Mouse (Mus musculus) embryonic facial prominence, embryonic 13.5 days (tissue): ENCODE data around the gene D430019H16Rik. TPM values are rescaled to one million over a fixed set of nuclear protein-coding genes. Genes with fewer than 3 reads are reported as not detected.

Experiments
- ATAC-seq: fragments of 200-750 bp; cut with Nextera tagmentation; 2 replicates; pipeline ENCODE4 v1.8.0; 2017; ENCODE audit warnings: low read depth; ENCODE audit not compliant: insufficient number of reproducible peaks, insufficient read depth, low FRiP score, low TSS enrichment
- H3K27ac ChIP-seq: fragments of 300-500 bp; sonication (generic); 2 replicates; pipeline ENCODE4 v1.5.1; 2015; ENCODE audit warnings: moderate library complexity, mild to moderate bottlenecking, inconsistent platforms
- H3K27me3 ChIP-seq: fragments of 300-500 bp; sonication (generic); 2 replicates; pipeline ENCODE4 v1.6.1; 2015; ENCODE audit warnings: mild to moderate bottlenecking, inconsistent platforms
- H3K36me3 ChIP-seq: fragments of 300-500 bp; sonication (generic); 2 replicates; pipeline ENCODE4 v1.6.1; 2015; ENCODE audit warnings: mild to moderate bottlenecking, inconsistent platforms
- H3K4me1 ChIP-seq: fragments of 300-500 bp; sonication (generic); 2 replicates; pipeline ENCODE4 v1.6.1; 2015; ENCODE audit warnings: inconsistent platforms
- H3K4me2 ChIP-seq: fragments of 300-500 bp; sonication (generic); 2 replicates; pipeline ENCODE4 v1.6.1; 2015; ENCODE audit warnings: moderate library complexity, mild to moderate bottlenecking, inconsistent platforms
- H3K4me3 ChIP-seq: fragments of 300-500 bp; sonication (generic); 2 replicates; pipeline ENCODE4 v1.5.1; 2015; ENCODE audit warnings: mild to moderate bottlenecking, inconsistent platforms
- H3K9ac ChIP-seq: fragments of 300-500 bp; sonication (generic); 2 replicates; pipeline ENCODE4 v1.6.1; 2015; ENCODE audit warnings: mild to moderate bottlenecking, inconsistent platforms
- H3K9me3 ChIP-seq: fragments of 300-500 bp; sonication (generic); 2 replicates; pipeline ENCODE4 v1.6.1; 2016; ENCODE audit warnings: inconsistent platforms
- WGBS: fragments of 180-500 bp; shearing (Covaris S2); methylation state at CpG from one replicate; pipeline ENCODE4 v1.1.7; 2015; ENCODE audit warnings: mixed read lengths; 5-methylcytosine and 5-hydroxymethylcytosine counted together
- polyA plus RNA-seq: library from polyadenylated mRNA; unstranded; fragments of >200 nt; fragmentation: Nextera tagmentation; extraction: Ambion mirVana; gene quantifications from 2 replicates; pipeline ENCODE4 v1.2.1, GENCODE M21; 2015

Gene D430019H16Rik
- polyA plus RNA-seq, 1 experiment from 2014 or later: 3.0 TPM

GRCm38 (mm10) chr12:105541590-105542402 is 88.1 kb downstream of the D430019H16Rik start:
- 76% methylated on average over 12 of the region's 12 CpGs for WGBS
- H3K4me1 ChIP-seq: peaks cover 15% of the 10 kb centered on the region
- H3K27ac ChIP-seq: no peak overlapping the region
- H3K9me3 ChIP-seq: 0 out of 2 replicates have a peak, but pooled peaks cover 6% of the 10 kb centered on the region
- no peak overlapping the region for H3K9ac ChIP-seq
- H3K27me3 ChIP-seq: no peaks in the 10 kb centered on the region
- ATAC-seq: no peak
- no peaks in the 10 kb centered on the region for H3K36me3 ChIP-seq
- H3K4me3 ChIP-seq: no peak overlapping the region
- H3K4me2 ChIP-seq: no peak overlapping the region

GRCm38 (mm10) chr12:105542513-105542912 is 88.9 kb downstream of the D430019H16Rik start:
- Histone ChIP-seq H3K27ac (no peak overlapping the region), H3K4me3 (no peak overlapping the region), H3K36me3 (no peaks in the 10 kb centered on the region), H3K9me3 (0 out of 2 replicates have a peak, but pooled peaks cover 6% of the 10 kb centered on the region), H3K9ac (no peak overlapping the region), H3K4me2 (no peak overlapping the region), H3K27me3 (no peaks in the 10 kb centered on the region), H3K4me1 (peaks cover 15% of the 10 kb centered on the region)
- ATAC-seq: no peak
- 79% methylated on average over 3 of the region's 3 CpGs for WGBS

Other genes starting within 250 kb of the D430019H16Rik start
- gene Tcl1, start 231.1 kb upstream of the D430019H16Rik start, polyA plus RNA-seq: not detected in 2 replicates
- 0.18 and 0.25 TPM in 2 replicates for gene Tunar, start 120.0 kb upstream of the D430019H16Rik start, polyA plus RNA-seq
- 0.70 and 1.1 TPM in 2 replicates for gene Bdkrb2, start 109.4 kb downstream of the D430019H16Rik start, polyA plus RNA-seq
- not detected in 2 replicates for gene Bdkrb1, start 149.2 kb downstream of the D430019H16Rik start, polyA plus RNA-seq
- 34.2 and 36.7 TPM in 2 replicates for gene Gskip, start 231.0 kb downstream of the D430019H16Rik start, polyA plus RNA-seq
- 12.8 and 13.0 TPM in 2 replicates for gene Atg2b, start 231.4 kb downstream of the D430019H16Rik start, polyA plus RNA-seq